Mouse (Mus musculus) mouse embryonic stem cell (cell line): Measurements from ENCODE around the gene Nek8.

Experiments used
- in situ Hi-C, 2 experiments: fragments of 300-500 bp; cut with MboI; formaldehyde crosslinking; loops; 1 replicate in 1 of 2; 3 replicates in 1 of 2; pipeline ENCODE4 v1.14.3; 2019 to 2020; ENCODE audit warnings: low sequenced_read_pairs in 2 of 2, low pct_unique_long_range_greater_than_20kb in 1 of 2, mixed read lengths in 1 of 2; ENCODE audit not compliant: unreplicated experiment in 1 of 2

Nek8 gene

GRCm38 (mm10) chr11:78172034-78172747, 4.3 kb downstream of the Nek8 start:
- in situ Hi-C loops = no loop called here

DNA sequence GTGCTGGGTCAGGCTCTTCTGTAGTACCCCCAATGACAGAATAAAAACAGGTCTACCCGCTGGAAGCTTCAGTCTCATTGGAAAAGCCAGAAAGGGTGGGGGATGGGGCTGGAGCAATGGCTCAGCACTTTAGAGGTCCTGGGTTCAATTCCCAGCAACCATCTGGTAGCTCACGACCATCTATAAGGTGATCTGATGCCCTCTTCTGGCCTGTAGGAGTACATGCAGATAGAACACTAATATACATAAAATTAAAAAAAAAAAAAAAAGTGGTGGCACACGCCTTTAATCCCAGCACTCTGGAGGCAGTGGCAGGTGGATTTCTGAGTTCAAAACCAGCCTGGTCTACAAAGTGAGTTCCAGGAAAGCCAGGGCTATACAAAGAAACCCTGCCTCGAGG, 5.1 kb downstream of the Nek8 start:
- in situ Hi-C loops = no loop called here

DNA sequence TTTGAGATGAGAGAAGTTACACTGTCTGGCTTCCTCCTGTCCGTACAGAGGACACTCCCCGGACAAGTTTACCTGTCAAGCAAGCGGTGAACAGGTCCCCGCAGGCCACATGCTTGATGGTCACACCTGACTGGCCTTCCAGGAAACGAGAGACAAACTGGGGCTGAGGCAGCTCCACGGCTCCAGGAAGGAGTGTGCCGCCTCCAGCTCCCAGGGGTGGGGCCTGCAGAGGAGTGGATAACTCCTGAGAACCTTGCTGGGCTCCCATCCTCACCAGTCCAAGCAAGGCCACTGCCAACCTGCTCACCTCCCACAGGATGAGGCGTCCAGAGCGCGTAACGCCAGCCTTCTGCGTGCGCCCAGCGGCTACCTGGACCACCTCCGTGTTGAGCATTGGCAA, 6.2 kb downstream of the Nek8 start:
- in situ Hi-C loops = no loop called here

DNA sequence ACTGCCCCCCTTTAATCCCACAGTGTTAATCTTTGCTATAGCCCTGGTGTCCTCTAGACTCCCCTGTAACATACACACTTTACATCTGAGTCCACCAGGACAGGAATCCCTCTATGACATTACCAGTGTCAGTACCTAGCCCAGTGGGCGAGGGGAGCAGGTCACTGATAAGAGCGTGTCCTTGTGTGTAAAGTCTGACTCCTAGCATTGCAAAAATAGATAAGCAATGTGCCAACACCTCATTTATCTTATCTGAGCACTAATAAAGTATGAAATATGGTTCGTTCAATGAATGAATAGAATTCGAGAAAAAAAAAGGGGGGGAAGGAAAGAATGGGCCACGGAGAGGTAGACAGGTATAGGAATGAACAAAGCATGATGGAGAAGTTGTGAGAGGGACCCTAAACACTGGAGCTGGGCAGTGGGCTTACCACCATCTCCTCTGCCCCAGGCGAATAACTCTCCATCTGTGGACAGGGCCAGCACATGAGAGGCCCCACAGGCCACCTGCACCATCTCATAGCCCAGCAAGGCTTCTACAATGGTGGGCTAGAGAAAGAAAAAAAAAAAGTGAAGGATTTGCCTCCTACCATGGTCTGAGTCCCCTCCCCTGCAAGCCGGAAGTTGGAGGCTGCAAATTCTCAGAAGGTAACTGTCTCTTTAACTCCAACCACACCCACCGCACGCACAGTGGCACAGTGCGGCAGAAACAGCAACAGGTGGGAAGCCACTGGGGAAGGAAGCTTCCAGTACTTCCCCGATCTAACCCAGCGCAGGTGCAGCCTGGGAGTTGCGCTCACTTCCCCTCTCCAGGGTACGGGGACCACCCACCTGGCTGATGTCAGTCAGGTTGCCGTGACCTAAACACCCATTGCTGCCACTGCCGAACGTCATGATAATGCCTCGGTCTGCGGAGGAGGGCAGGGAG, 7.7 kb downstream of the Nek8 start:
- in situ Hi-C loops = no loop called here

DNA sequence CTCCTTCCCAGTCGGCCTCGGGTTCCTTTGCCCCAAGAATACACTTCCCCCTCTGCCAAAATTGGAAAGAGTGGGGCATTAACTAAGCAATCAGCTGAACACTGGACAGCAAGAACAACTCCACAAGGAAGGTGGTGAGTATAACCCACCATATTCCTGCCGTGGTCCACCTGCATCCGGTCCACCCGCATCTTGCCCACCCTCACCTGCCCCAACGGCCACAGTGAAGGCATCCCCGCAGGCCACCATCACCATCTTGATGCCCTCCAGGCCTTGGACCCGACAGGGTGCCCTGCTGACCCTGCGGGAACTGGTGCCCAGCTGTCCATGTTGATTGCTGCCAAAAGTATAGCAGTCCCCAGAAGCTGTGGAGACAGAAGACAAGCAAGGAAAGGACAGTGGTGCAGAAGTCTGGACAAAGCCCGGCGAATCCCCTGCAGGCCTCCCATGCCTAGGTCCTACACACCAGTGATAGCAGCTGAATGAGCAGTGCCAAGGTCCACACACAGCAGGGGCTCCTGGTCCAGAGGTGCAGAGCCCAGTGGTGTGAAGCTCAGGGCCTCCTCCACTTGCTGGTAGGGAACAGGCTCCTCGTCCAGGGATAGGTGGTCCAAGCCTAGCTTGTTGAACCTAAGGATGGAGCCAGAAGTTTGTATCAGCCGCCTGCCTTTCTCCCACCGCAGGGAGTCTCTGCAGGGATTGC, 9.1 kb downstream of the Nek8 start:
- in situ Hi-C loops = no loop called here

GRCm38 (mm10) chr11:78166640-78167039, 9.8 kb downstream of the Nek8 start:
- in situ Hi-C loops = no loop called here

DNA sequence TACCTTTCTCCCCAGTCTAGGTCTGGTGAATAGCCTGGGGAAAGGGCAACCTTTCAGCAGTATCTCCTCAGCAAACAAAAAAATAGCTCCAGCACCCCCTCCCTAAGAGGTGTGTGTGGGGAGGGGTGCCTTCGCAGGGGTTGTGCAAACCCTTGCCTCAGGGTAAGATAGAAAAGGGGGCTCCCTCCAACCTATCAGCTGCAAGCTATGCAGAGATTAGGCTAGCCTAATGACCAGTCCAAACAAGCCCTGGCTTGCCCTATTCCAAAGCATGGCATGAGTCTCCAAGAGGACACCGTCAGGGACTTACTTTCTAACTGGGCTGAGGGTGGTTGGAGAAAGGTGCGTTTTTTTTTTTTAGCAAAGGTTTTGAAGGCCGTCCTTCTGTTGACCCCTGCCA, 10.3 kb downstream of the Nek8 start:
- in situ Hi-C loops = no loop called here

DNA sequence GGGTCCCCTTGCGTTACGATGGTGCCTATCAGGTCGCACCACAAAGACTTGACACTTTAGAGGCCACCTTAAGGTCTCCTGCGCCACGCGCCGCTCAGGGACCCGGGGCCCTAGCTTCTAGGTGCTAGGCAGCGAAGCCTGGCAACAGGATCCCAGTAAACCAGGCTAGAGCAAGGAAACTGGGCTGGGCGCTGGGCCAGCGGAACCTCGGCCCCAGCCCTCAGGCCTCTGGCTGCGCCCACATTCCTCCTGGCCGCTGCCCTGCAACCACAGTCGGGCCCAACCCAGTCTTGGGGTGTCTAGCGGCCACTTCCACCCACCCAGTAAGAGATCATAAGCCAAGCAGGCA, 10.7 kb downstream of the Nek8 start:
- in situ Hi-C loops = no loop called here

GRCm38 (mm10) chr11:78164924-78165760, 11.3 kb downstream of the Nek8 start, which contains the start of gene Traf4:
TSS of gene Traf4 (minus strand) at chr11:78165589.
- in situ Hi-C loops = no loop called here

- in situ Hi-C loops = no loop called here
Observed at GRCm38 (mm10) chr11:78164604-78164923, 11.9 kb downstream of the Nek8 start.

GRCm38 (mm10) chr11:78163681-78164603, 12.5 kb downstream of the Nek8 start:
- in situ Hi-C loops = no loop called here

DNA sequence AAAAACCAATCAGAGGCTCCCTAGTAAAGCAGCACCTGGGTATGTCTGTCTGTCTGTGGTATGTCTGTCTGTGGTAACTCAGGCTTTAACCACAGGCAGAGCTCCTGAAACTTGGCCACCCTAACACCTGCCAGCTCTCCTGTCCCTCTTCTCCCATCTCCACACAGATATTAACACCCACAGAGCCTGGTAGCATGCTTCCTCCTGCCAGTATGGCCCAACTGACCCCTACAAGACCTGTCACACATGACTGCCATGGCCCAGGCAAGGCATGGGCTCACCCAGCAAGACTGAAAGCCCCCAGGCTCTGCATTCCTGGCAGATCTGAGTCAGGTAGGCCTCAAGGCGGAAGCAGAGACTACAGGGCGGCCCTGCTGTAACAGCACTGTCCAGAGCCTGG, 13.4 kb downstream of the Nek8 start:
- in situ Hi-C loops = no loop called here

GRCm38 (mm10) chr11:78162504-78162903, 14.0 kb downstream of the Nek8 start:
- in situ Hi-C loops = no loop called here

DNA sequence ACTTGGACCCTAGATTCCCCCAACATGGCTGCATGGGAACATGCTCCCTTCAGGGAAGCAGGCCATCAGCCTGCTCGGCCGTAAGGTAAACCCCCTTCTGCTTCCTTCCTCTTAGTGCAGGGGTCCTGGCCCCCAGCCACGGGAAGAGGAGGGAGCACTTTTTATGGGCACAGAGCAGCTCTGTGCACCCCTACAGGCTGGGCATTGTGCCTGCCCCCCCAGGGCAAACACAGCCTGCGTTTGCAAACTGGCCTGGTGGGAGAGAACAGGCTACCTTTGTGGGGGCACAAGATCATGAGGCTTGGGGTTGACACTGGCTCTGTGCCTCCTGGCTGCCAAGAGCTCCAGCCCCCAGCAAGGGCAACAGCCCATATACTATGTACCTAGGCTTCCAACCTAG, 14.5 kb downstream of the Nek8 start:
- in situ Hi-C loops = no loop called here

DNA sequence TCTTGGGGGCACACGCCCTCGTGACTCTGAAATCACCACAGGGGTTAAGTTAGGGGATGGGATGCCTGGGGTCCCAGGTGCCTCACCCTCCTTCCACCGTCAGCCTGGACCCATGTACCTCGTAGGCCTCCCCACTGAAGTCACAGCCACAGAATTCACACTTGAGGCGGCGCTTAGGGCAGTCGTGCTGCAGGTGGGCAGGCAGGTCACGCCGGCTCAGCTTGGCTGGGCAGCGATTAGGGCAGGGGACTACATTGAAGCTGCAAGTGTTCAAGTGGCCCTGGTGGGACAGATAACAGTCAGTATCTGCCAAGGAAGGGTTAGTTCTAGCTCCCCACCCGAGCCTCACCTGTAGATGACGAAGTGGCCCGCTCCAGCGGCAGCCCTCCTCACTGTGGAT, 15.3 kb downstream of the Nek8 start:
- in situ Hi-C loops = no loop called here

DNA sequence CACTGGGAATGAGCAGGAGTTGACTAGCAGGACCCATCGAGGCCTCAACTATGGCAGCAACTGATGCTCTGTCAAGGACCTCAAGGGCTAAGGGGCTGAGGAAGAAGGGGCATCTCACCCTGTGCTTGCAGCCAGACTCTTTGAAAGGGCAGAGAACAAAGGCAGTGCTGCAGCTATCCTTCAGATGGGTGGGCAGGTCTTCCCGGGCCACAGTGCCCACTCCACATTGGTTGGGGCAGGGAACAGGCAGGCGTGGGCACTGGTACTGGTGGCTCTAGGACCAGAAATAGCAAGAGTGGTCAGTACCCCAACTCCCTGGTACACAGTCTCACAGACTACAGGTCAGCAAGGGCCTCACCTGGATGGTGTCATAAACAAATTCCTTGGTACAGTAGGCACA, 15.8 kb downstream of the Nek8 start:
- in situ Hi-C loops = no loop called here

- in situ Hi-C loops = no loop called here
Observed at GRCm38 (mm10) chr11:78160171-78160570, 16.3 kb downstream of the Nek8 start.

DNA sequence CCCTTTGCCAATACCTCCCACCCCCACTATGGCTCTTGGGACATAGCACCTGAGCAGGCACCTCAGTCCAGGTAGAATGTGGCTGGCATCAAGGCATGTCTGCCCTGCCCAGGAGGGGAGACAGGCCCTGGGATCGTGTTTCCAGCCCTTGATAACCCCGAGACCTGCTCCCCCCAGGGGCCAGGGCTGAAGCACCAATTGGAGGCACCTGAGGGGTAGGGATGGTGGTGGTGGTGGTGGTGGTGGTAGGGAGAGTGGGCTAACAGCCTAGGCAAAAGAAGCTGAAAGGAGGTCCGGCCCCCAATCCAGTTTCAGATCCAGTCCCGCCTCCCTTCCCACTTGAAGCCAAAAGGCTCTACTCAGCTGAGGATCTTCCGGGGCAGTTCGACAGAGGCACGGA, 16.9 kb downstream of the Nek8 start:
- in situ Hi-C loops = no loop called here
